Mouse (Mus musculus): ENCODE results near the gene Hc.

DNA sequence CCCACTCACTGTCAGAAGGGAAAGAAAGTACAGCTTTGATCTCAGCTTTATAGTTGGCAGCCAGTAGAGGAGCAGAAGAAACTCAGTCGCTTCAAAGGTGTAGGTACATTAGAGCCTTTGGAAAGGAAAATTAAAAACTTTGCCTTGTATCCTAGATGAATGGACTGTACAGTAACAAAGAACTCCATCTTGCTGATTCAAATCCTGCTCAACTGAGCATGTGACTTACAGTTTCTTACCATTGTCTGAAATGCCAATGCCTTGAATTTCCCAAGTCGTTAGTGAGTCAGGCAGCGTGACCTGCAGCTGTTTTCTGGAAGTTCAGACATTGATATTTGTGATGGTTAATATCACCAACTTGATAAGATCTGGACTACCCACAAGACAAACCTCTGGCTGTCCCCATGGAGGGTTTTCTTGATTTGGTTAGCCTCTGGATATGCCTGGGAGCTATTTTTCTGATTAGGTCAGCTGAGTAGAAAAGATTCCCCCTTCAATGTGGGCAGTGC, 36.5 kb downstream of the Hc start:
- no peak for TF ChIP-seq POLR2A (IDR thresholded peaks at IDR 0.05; ENCODE audit: low read depth, low read length)
- TF ChIP-seq CTCF (conservative IDR thresholded peaks at IDR 0.05 in 1 of 2, IDR thresholded peaks at IDR 0.05 in 1 of 2; ENCODE audit: low read depth in 2 of 2, low read length in 2 of 2) = no peak
- no peak for TF ChIP-seq NELFE (IDR thresholded peaks at IDR 0.05; ENCODE audit: low read depth, low read length)
- no peak for TF ChIP-seq PAX5 (IDR thresholded peaks at IDR 0.05; ENCODE audit: low read length)
- TF ChIP-seq TCF12 (IDR thresholded peaks at IDR 0.05; ENCODE audit: low read depth, low read length) = no peak
- no peak for TF ChIP-seq USF2 (conservative IDR thresholded peaks at IDR 0.05; ENCODE audit: low read depth, low read length)
- no peak for TF ChIP-seq ZC3H11A (IDR thresholded peaks at IDR 0.05; ENCODE audit: low read depth, low read length)
- TF ChIP-seq JUND (conservative IDR thresholded peaks at IDR 0.05; ENCODE audit: low read depth, low read length) = no peak
- no peak for TF ChIP-seq MAX (IDR thresholded peaks at IDR 0.05; ENCODE audit: low read length)
- no peak for TF ChIP-seq KAT2A (IDR thresholded peaks at IDR 0.05; ENCODE audit: insufficient replicate concordance, low read length)
- no peak for TF ChIP-seq NRF1 (IDR thresholded peaks at IDR 0.05; ENCODE audit: low read depth, low read length)
- no peak for TF ChIP-seq RCOR1 (conservative IDR thresholded peaks at IDR 0.05; ENCODE audit: low read depth, low read length)
- TF ChIP-seq CHD1 (IDR thresholded peaks at IDR 0.05; ENCODE audit: low read depth, low read length) = no peak
